Mouse (Mus musculus) lung, postnatal 0 days (tissue): Measurements from ENCODE around the gene Rbpj. TPM values are rescaled to one million over a fixed set of nuclear protein-coding genes. Genes with fewer than 3 reads are reported as not detected.

Experiments
- ATAC-seq: fragments of 200-750 bp; cut with Nextera tagmentation; 2 replicates; pipeline ENCODE4 v1.8.0; 2017; ENCODE audit warnings: moderate library complexity
- DNase-seq: peaks from one replicate; pipeline ENCODE4 v3.0.0-alpha.2; 2016; ENCODE audit warnings: low spot score
- H3K27ac ChIP-seq: fragments of 300-500 bp; sonication (generic); 2 replicates; pipeline ENCODE4 v1.5.1; 2014; ENCODE audit warnings: antibody characterized with exemption, mild to moderate bottlenecking, low read length, mixed read lengths
- H3K27me3 ChIP-seq: fragments of 300-500 bp; sonication (generic); replicated peaks from 2 replicates; pipeline ENCODE4 v1.6.1; 2014; ENCODE audit warnings: low read length, mixed read lengths; ENCODE audit not compliant: insufficient read depth
- H3K36me3 ChIP-seq: fragments of 300-500 bp; sonication (generic); 2 replicates; pipeline ENCODE4 v1.6.1; 2014; ENCODE audit warnings: low read length, mixed read lengths; ENCODE audit not compliant: insufficient read depth
- H3K4me1 ChIP-seq: fragments of 300-500 bp; sonication (generic); 2 replicates; pipeline ENCODE4 v1.6.1; 2014; ENCODE audit warnings: antibody characterized with exemption, low read depth, low read length, mixed read lengths; ENCODE audit not compliant: insufficient read depth
- H3K4me2 ChIP-seq: fragments of 300-500 bp; sonication (generic); replicated peaks from 2 replicates; pipeline ENCODE4 v1.6.1; 2014; ENCODE audit warnings: low read depth, mild to moderate bottlenecking, low read length, moderate library complexity, mixed read lengths
- H3K4me3 ChIP-seq: fragments of 300-500 bp; sonication (generic); 2 replicates; pipeline ENCODE4 v1.5.1; 2014; ENCODE audit warnings: low read depth, low read length
- H3K9ac ChIP-seq: fragments of 300-500 bp; sonication (generic); replicated peaks from 2 replicates; pipeline ENCODE4 v1.6.1; 2014; ENCODE audit warnings: low read depth, mild to moderate bottlenecking
- H3K9me3 ChIP-seq: fragments of 300-500 bp; sonication (generic); 2 replicates; pipeline ENCODE4 v1.6.1; 2016; ENCODE audit warnings: low read length, mixed read lengths
- CTCF ChIP-seq: IDR thresholded peaks from 2 replicates; pipeline ENCODE4 v1.5.1; 2016; ENCODE audit warnings: antibody characterized with exemption, mild to moderate bottlenecking
- EP300 ChIP-seq: IDR thresholded peaks from 2 replicates; pipeline ENCODE4 v1.6.1; 2016; ENCODE audit warnings: antibody characterized with exemption, mild to moderate bottlenecking, control low read depth
- WGBS: fragments of 180-500 bp; shearing (Covaris S2); extraction: QIAGEN DNeasy Blood & Tissue Kit; methylation state at CpG from one replicate; pipeline ENCODE4 v1.1.7; 2014; 5-methylcytosine and 5-hydroxymethylcytosine counted together
- polyA plus RNA-seq: library from polyadenylated mRNA; unstranded; fragments of >200 nt; fragmentation: Nextera tagmentation; extraction: Ambion mirVana; gene quantifications from 2 replicates; pipeline ENCODE4 v1.2.1, GENCODE M21; 2015

Rbpj gene
- polyA plus RNA-seq, 1 experiment from 2014 or later = 22.7 TPM

- Histone ChIP-seq H3K4me3 (no peak overlapping the region), H3K4me2 (no peak overlapping the region), H3K4me1 (no peaks in the 10 kb centered on the region), H3K9ac (no peak overlapping the region), H3K36me3 (no peaks in the 10 kb centered on the region), H3K27me3 (no peaks in the 10 kb centered on the region), H3K27ac (no peak overlapping the region), H3K9me3 (no peaks in the 10 kb centered on the region)
- DNase-seq = no peak
- no peak for ATAC-seq
- WGBS = 60% methylated on average over 6 of the region's 6 CpGs
- TF ChIP-seq CTCF (no peak), EP300 (no peak)
These were observed 28.9 kb upstream of the Rbpj start for GRCm38 (mm10) chr5:53436905-53437632.

GRCm38 (mm10) chr5:53437767-53438166 is 28.2 kb upstream of the Rbpj start:
- H3K36me3 ChIP-seq = no peaks in the 10 kb centered on the region
- TF ChIP-seq EP300 = no peak
- TF ChIP-seq CTCF = no peak
- no peak overlapping the region for H3K9ac ChIP-seq
- 59% methylated on average over 4 of the region's 4 CpGs for WGBS
- no peak overlapping the region for H3K4me2 ChIP-seq
- ATAC-seq (no peak), DNase-seq (no peak)
- no peaks in the 10 kb centered on the region for H3K9me3 ChIP-seq
- no peak overlapping the region for H3K4me3 ChIP-seq
- no peaks in the 10 kb centered on the region for H3K27me3 ChIP-seq
- H3K27ac ChIP-seq = no peak overlapping the region
- H3K4me1 ChIP-seq = no peaks in the 10 kb centered on the region

DNA sequence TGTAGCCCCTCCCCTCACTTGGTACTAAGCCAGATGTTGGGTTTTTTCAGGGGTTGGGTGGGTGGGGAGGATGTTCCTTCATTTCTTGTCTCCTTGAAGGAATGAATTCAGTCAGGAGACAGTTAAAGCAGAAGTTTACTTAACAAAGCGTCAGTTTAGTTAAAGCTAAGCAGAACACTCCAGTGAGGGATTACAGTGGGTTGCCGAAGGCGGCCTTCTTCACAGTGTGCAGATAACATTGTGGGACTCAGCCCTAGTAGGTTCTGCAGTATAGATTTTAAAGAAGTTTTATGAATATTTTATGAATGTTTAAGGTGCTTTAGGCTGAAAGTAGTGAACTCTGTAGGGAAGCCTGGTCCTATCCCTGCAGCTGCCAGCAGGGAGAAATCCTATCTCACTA is 27.7 kb upstream of the Rbpj start:
- Histone ChIP-seq H3K9ac (no peak overlapping the region), H3K27ac (no peak overlapping the region), H3K36me3 (no peaks in the 10 kb centered on the region), H3K4me3 (no peak overlapping the region), H3K4me2 (no peak overlapping the region), H3K4me1 (no peaks in the 10 kb centered on the region), H3K9me3 (no peaks in the 10 kb centered on the region), H3K27me3 (no peaks in the 10 kb centered on the region)
- DNase-seq = no peak
- 17% methylated on average over 3 of the region's 3 CpGs for WGBS
- TF ChIP-seq CTCF = no peak
- no peak for TF ChIP-seq EP300
- ATAC-seq = no peak

DNA sequence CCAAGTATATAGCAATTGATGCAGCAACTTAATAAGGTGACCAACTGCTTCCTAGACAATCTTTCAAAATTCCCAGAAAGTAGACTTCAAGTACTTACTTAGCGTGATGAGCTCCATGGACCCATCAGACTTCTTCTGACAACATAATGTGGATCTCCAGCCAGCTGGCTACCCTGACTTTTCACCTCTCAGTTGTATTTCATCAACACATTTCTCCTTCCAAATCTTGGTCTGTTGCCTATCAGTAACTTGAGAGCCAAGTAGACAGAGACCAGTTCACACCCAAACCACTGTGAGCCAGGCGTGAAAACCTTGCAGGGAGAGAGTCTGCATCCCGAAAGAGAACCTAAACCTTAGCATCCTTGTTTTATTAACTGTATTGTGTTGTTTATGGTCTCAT is 26.3 kb upstream of the Rbpj start:
- Histone ChIP-seq H3K4me2 (no peak overlapping the region), H3K4me3 (no peak overlapping the region), H3K27ac (no peak overlapping the region), H3K9ac (no peak overlapping the region), H3K36me3 (no peaks in the 10 kb centered on the region), H3K9me3 (no peaks in the 10 kb centered on the region), H3K27me3 (no peaks in the 10 kb centered on the region), H3K4me1 (no peaks in the 10 kb centered on the region)
- no peak for TF ChIP-seq EP300
- TF ChIP-seq CTCF = no peak
- DNase-seq (peak; percentile 54), ATAC-seq (no peak)
- WGBS = 69% methylated on average over 3 of the region's 3 CpGs

- no peaks in the 10 kb centered on the region for H3K4me1 ChIP-seq
- peak; percentile 53 for DNase-seq
- no peak overlapping the region for H3K4me2 ChIP-seq
- WGBS = 68% methylated on average over 5 of the region's 5 CpGs
- no peak for TF ChIP-seq CTCF
- H3K36me3 ChIP-seq = no peaks in the 10 kb centered on the region
- H3K27ac ChIP-seq = no peak overlapping the region
- H3K9me3 ChIP-seq = no peaks in the 10 kb centered on the region
- H3K27me3 ChIP-seq = no peaks in the 10 kb centered on the region
- H3K9ac ChIP-seq = no peak overlapping the region
- ATAC-seq = peak; percentile 41; the same call in 1 of the 2 replicates
- H3K4me3 ChIP-seq = no peak overlapping the region
These were observed 21.9 kb upstream of the Rbpj start for GRCm38 (mm10) chr5:53444030-53444429.

DNA sequence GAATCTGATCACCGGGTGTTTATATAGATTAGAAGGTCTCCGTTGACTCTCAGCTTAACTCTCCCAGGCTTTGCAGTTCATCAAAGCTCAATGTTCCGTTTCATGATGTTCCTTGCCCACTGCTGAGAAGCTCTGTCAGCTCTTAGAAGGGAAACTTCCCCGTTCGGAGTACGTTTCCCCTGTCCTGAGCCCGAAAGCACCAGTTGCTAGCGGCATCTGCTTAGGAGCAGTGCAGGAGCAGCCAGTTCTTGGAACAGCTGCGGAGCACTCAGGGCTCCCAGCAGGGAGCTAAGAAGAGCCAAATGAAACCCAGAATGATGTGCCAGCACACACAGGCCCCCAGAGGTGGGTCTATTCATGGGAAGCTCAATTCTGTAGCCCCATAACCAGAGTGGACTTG is 15.0 kb upstream of the Rbpj start:
- no peaks in the 10 kb centered on the region for H3K27me3 ChIP-seq
- no peaks in the 10 kb centered on the region for H3K4me1 ChIP-seq
- no peak for DNase-seq
- no peak overlapping the region for H3K4me3 ChIP-seq
- H3K9ac ChIP-seq = no peak overlapping the region
- TF ChIP-seq CTCF (no peak), EP300 (no peak)
- no peaks in the 10 kb centered on the region for H3K9me3 ChIP-seq
- H3K4me2 ChIP-seq = no peak overlapping the region
- no peak overlapping the region for H3K27ac ChIP-seq
- 48% methylated on average over 9 of the region's 9 CpGs for WGBS
- peak; percentile 43 for ATAC-seq
- no peaks in the 10 kb centered on the region for H3K36me3 ChIP-seq

DNA sequence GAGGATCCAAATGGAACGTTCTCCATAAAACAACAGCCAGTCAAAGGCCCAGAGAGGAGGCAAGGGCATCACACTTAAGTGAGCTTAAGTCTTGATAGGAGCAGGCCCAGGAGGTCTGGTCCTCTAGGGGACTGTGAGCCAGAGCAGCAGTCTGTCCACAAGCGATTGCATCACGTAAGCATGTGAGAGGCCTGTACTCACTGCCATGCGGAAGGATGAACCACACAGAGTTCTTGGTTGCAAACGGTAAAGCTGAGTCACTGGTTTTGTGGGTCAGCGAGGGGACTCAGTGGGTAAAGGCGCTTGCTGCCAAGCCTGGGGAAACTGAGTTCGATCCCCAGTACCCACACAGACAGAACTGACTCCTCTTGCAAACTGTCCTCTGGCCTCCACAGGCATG is 14.1 kb upstream of the Rbpj start:
- H3K9me3 ChIP-seq = no peaks in the 10 kb centered on the region
- 86% methylated on average over 8 of the region's 8 CpGs for WGBS
- peak; percentile 45 for DNase-seq
- no peaks in the 10 kb centered on the region for H3K27me3 ChIP-seq
- no peaks in the 10 kb centered on the region for H3K4me1 ChIP-seq
- no peaks in the 10 kb centered on the region for H3K36me3 ChIP-seq
- TF ChIP-seq CTCF (no peak), EP300 (no peak)
- ATAC-seq = peak; percentile 19; the same call in 1 of the 2 replicates
- no peak overlapping the region for H3K4me3 ChIP-seq
- H3K27ac ChIP-seq = no peak overlapping the region
- no peak overlapping the region for H3K4me2 ChIP-seq
- H3K9ac ChIP-seq = no peak overlapping the region
